Mouse (Mus musculus): ENCODE measurements around the gene Igfn1.

DNA sequence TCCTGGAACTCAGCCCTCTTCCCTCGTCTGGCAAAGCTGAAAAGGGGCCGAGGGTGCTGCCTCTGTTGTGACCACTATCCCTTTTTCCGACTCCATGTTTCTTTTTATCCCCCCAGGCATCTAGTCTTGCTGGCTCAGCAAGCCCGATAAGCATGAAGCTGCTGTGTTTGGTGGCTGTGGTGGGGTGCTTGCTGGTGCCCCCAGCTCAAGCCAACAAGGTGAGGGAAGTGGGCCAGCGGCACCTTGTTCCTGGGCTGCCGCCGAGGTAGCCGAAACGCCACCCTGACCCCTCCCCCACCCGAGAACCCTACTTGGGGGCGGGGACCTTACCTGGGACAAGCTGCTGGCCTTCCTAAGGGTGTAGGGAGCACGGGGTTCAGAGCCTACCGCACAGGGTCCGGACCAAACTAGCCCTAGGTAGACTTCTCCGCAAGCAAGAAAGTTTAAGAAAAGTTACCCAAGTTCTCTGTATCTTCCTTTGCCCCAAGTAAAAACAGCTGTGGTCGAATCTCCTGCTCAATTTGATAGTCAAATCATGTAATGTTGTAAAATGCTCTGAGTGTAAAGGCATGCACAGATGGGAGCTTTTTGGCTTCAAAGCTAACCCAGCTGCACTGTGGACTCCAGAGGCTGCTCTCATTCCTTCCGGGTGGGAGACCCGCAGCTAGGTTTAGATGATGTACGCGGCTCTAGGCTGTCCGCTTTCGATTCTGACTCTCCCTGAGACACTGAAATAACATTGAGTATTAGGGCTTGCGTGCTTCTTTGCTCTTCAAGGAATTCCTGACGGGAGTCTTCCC is 12.4 kb upstream of the Igfn1 start:
- TF ChIP-seq CTCF (IDR thresholded peaks at IDR 0.05): no peak
- no peak for TF ChIP-seq EP300 (IDR thresholded peaks at IDR 0.05; ENCODE audit: insufficient read depth, low read depth, low read length)
- TF ChIP-seq POLR2A (IDR thresholded peaks at IDR 0.05; ENCODE audit: insufficient read depth, low read depth, low read length): no peak
